ENCODE assay signal across 20 mouse cellular contexts in the genomic region with DNA sequence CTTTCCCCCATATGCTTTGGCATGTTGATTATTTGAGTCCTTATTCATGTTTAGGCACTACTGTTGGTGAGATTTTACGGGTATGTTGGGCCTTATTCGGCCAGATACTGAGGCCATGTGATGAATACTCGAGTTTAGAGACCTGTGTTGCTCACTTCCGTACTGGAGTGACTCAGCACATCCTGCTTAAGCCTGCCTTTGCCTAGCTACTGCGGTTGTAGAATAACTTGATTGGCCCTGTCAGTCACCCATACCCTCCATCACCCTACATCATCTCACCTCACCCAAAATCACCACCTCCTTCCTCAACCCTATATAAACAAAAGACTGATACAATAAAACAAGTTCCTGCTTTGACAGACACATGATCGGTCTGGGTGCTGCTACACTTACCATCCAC.
DNase-seq lines count a peak whose midpoint lies in the region; ATAC-seq and TF ChIP-seq lines count a peak whose summit lies in the region.
"Had no signal": no experiment of that assay in that cellular context is flagged by ENCODE, and none has a peak within 500 bp of the region (broad histone marks: within the 10 kb centered on the region; RNA-seq: fewer than 3 reads in every experiment).

No protein-coding gene starts in this region.

- intact Hi-C loops in heart, adult 2 months (cut with DNase I): no loop called here

- H3K4me1 ChIP-seq in heart, adult 2 months (ENCODE audit: control insufficient read depth, insufficient read depth, low read length): no peaks in the 10 kb centered on the region
- H3K4me1 ChIP-seq: embryonic facial prominence, embryonic 13.5 days; forebrain, embryonic 12.5 days had no signal

- H3K27ac ChIP-seq in heart, adult 2 months: no peak overlapping the region
- H3K27ac ChIP-seq: embryonic facial prominence, embryonic 13.5 days; forebrain, embryonic 12.5 days; hindbrain, embryonic 14.5 days had no signal

- no peak for TF ChIP-seq EP300 in heart, adult 2 months (IDR thresholded peaks at IDR 0.05; ENCODE audit: insufficient read depth, low read depth, low read length)

- no peak overlapping the region for H3K4me3 ChIP-seq in heart, adult 2 months
- H3K4me3 ChIP-seq: embryonic facial prominence, embryonic 13.5 days; forebrain, embryonic 12.5 days had no signal

- no peak for TF ChIP-seq POLR2A in heart, adult 2 months (IDR thresholded peaks at IDR 0.05; ENCODE audit: insufficient read depth, low read depth, low read length)

- H3K27me3 ChIP-seq in heart, adult 2 months (ENCODE audit: control insufficient read depth, insufficient read depth, low read length): no peaks in the 10 kb centered on the region
- H3K27me3 ChIP-seq: embryonic facial prominence, embryonic 13.5 days; forebrain, embryonic 12.5 days; Patski had no signal

- WGBS in heart, adult 2 months: 67% methylated on average over 6 of the region's 6 CpGs

- peak; percentile 49 for DNase-seq in 416B (ENCODE audit: low read depth)
- no peak for DNase-seq in heart, postnatal 4 days
- DNase-seq in heart, adult 2 months: no peak
- DNase-seq in right cerebral cortex, adult 2 months (ENCODE audit: low spot score in 2 of 2): no peak
- DNase-seq: adrenal gland, adult 8-10 months; adrenal gland, postnatal 36 days; cerebellum, adult 11 months; cerebellum, adult 9-10 months; cerebellum, postnatal 25 days; gastrocnemius, postnatal 10 days; heart, postnatal 10 days had no signal

- TF ChIP-seq CTCF in heart, adult 2 months (IDR thresholded peaks at IDR 0.05): no peak

- H3K79me2 ChIP-seq in heart, adult 2 months (replicated peaks; ENCODE audit: control insufficient read depth, insufficient read depth, low read length): no peaks in the 10 kb centered on the region

- ATAC-seq in CD4-positive, CD25-positive, alpha-beta regulatory T cell, adult 4 months: peak; percentile 69
- ATAC-seq in granulocyte monocyte progenitor cell, adult 5-6 weeks (replicated peaks; ENCODE audit: poor library complexity, severe bottlenecking): peak; percentile 59
- peak; percentile 29 for ATAC-seq in megakaryocyte progenitor cell, adult 5-6 weeks (replicated peaks; ENCODE audit: poor library complexity)
- ATAC-seq: forebrain, embryonic 16.5 days; intestine, postnatal 0 days; Patski had no signal

- H3K36me3 ChIP-seq in heart, adult 2 months (ENCODE audit: control insufficient read depth, insufficient read depth, low read length): no peaks in the 10 kb centered on the region
- H3K36me3 ChIP-seq: embryonic facial prominence, embryonic 13.5 days; forebrain, embryonic 12.5 days had no signal

- H3K9ac ChIP-seq in heart, adult 2 months (ENCODE audit: low read depth, low read length): no peak overlapping the region
- H3K9ac ChIP-seq: embryonic facial prominence, embryonic 13.5 days; forebrain, embryonic 12.5 days; hindbrain, embryonic 14.5 days had no signal
